Mouse (Mus musculus) ES-Bruce4 (cell line): ENCODE results near the gene Defb25. TPM values are rescaled to one million over a fixed set of nuclear protein-coding genes. Genes with fewer than 3 reads are reported as not detected.

Experiments used
- H3K27ac ChIP-seq: 2 replicates; pipeline ENCODE4 v1.5.1; 2012; ENCODE audit warnings: low read length, inconsistent platforms; ENCODE audit not compliant: insufficient read depth
- H3K27me3 ChIP-seq: 2 replicates; pipeline ENCODE4 v1.6.1; 2012; ENCODE audit warnings: mild to moderate bottlenecking, low read length, inconsistent platforms; ENCODE audit not compliant: control insufficient read depth, poor library complexity, insufficient read depth, severe bottlenecking
- H3K36me3 ChIP-seq: 2 replicates; pipeline ENCODE4 v1.6.1; 2012; ENCODE audit warnings: inconsistent platforms, mild to moderate bottlenecking, low read length, moderate library complexity; ENCODE audit not compliant: control insufficient read depth, poor library complexity, insufficient read depth, severe bottlenecking
- H3K4me1 ChIP-seq: one replicate; pipeline ENCODE4 v1.8.1; 2011; ENCODE audit warnings: low read length; ENCODE audit not compliant: control insufficient read depth, insufficient read depth
- H3K4me3 ChIP-seq: 2 replicates; pipeline ENCODE4 v1.5.1; 2011; ENCODE audit warnings: low read depth, mild to moderate bottlenecking, low read length
- H3K9ac ChIP-seq: 2 replicates; pipeline ENCODE4 v1.6.1; 2012; ENCODE audit warnings: low read depth, mild to moderate bottlenecking, inconsistent platforms; ENCODE audit not compliant: poor library complexity, severe bottlenecking
- H3K9me3 ChIP-seq: replicated peaks from 2 replicates; pipeline ENCODE4 v1.6.1; 2012; ENCODE audit warnings: mild to moderate bottlenecking, low read length, inconsistent platforms; ENCODE audit not compliant: control insufficient read depth, poor library complexity, insufficient read depth, severe bottlenecking
- CTCF ChIP-seq: IDR thresholded peaks from one replicate; pipeline ENCODE4 v1.8.1; 2011; ENCODE audit warnings: low read depth, low read length
- EP300 ChIP-seq: IDR thresholded peaks from 2 replicates; pipeline ENCODE4 v1.6.1; 2011; ENCODE audit warnings: low read depth, low read length; ENCODE audit not compliant: insufficient read depth
- POLR2A ChIP-seq: IDR thresholded peaks from one replicate; pipeline ENCODE4 v1.8.1; 2011; ENCODE audit warnings: low read length; ENCODE audit not compliant: insufficient read depth
- polyA plus RNA-seq: library from polyadenylated mRNA; stranded (reverse); fragments of >200 nt; gene quantifications from 2 replicates; pipeline ENCODE4 v1.2.4, GENCODE M21; 2011; ENCODE audit warnings: low read depth; ENCODE audit not compliant: missing spikeins, insufficient read depth, insufficient read length

Defb25 gene
- polyA plus RNA-seq, 1 experiment, result not detected

- Histone ChIP-seq H3K4me3 (no peak overlapping the region), H3K9me3 (no peaks in the 10 kb centered on the region), H3K9ac (no peak overlapping the region), H3K27me3 (0 out of 2 replicates have a peak, but pooled peaks cover 3% of the 10 kb centered on the region), H3K27ac (no peak overlapping the region), H3K4me1 (no peaks in the 10 kb centered on the region), H3K36me3 (no peaks in the 10 kb centered on the region)
- TF ChIP-seq EP300 (no peak), CTCF (no peak), POLR2A (no peak)
Observed at GRCm38 (mm10) chr2:152629904-152630303, 7.1 kb upstream of the Defb25 start.

GRCm38 (mm10) chr2:152629239-152629638, 6.4 kb upstream of the Defb25 start:
- no peak overlapping the region for H3K4me3 ChIP-seq
- H3K27me3 ChIP-seq, result 0 out of 2 replicates have a peak, but pooled peaks cover 3% of the 10 kb centered on the region

GRCm38 (mm10) chr2:152628066-152628465, 5.2 kb upstream of the Defb25 start:
- TF ChIP-seq POLR2A, result no peak
- no peak for TF ChIP-seq CTCF
- no peak for TF ChIP-seq EP300
- no peaks in the 10 kb centered on the region for H3K4me1 ChIP-seq
- 0 out of 2 replicates have a peak, but pooled peaks cover 3% of the 10 kb centered on the region for H3K27me3 ChIP-seq
- no peaks in the 10 kb centered on the region for H3K9me3 ChIP-seq
- H3K4me3 ChIP-seq, result no peak overlapping the region
- H3K9ac ChIP-seq, result no peak overlapping the region
- no peaks in the 10 kb centered on the region for H3K36me3 ChIP-seq
- no peak overlapping the region for H3K27ac ChIP-seq

More at GRCm38 (mm10) chr2:152629239-152629638, 6.4 kb upstream of the Defb25 start:
- H3K27ac ChIP-seq, result no peak overlapping the region
- TF ChIP-seq POLR2A (no peak), EP300 (no peak), CTCF (no peak)
- no peak overlapping the region for H3K9ac ChIP-seq
- no peaks in the 10 kb centered on the region for H3K36me3 ChIP-seq
- no peaks in the 10 kb centered on the region for H3K4me1 ChIP-seq
- H3K9me3 ChIP-seq, result no peaks in the 10 kb centered on the region

- H3K27ac ChIP-seq, result no peak within 1 kb of the TSS
- H3K4me3 ChIP-seq, result peak within 1 kb of the TSS; percentile 57
- 0 out of 2 replicates have a peak, but pooled peaks cover 3% of the 10 kb centered on the region for H3K27me3 ChIP-seq
- no peaks in the 10 kb centered on the region for H3K36me3 ChIP-seq
- H3K4me1 ChIP-seq, result no peaks in the 10 kb centered on the region
- TF ChIP-seq EP300 (no peak), POLR2A (no peak), CTCF (no peak)
- H3K9me3 ChIP-seq, result no peaks in the 10 kb centered on the region
- H3K9ac ChIP-seq, result peak within 1 kb of the TSS; percentile 42
Observed at GRCm38 (mm10) chr2:152626774-152627591, 4.1 kb upstream of the Defb25 start, which contains the start of gene Rem1. TSS of gene Rem1 (plus strand) at chr2:152626951.

- Histone ChIP-seq H3K4me3 (no peak overlapping the region), H3K36me3 (no peaks in the 10 kb centered on the region), H3K9me3 (no peaks in the 10 kb centered on the region), H3K27ac (no peak overlapping the region), H3K4me1 (no peaks in the 10 kb centered on the region), H3K27me3 (0 out of 2 replicates have a peak, but pooled peaks cover 3% of the 10 kb centered on the region), H3K9ac (no peak overlapping the region)
- no peak for TF ChIP-seq CTCF
- TF ChIP-seq POLR2A, result no peak
- no peak for TF ChIP-seq EP300
Observed at GRCm38 (mm10) chr2:152625256-152625655, 2.4 kb upstream of the Defb25 start.

- no peaks in the 10 kb centered on the region for H3K9me3 ChIP-seq
- TF ChIP-seq EP300 (no peak), CTCF (no peak), POLR2A (no peak)
- no peaks in the 10 kb centered on the region for H3K36me3 ChIP-seq
- 0 out of 2 replicates have a peak, but pooled peaks cover 3% of the 10 kb centered on the region for H3K27me3 ChIP-seq
- H3K27ac ChIP-seq, result no peak overlapping the region
- H3K4me1 ChIP-seq, result no peaks in the 10 kb centered on the region
- no peak overlapping the region for H3K4me3 ChIP-seq
- no peak overlapping the region for H3K9ac ChIP-seq
Observed at GRCm38 (mm10) chr2:152624566-152624965, 1.7 kb upstream of the Defb25 start.
